Mouse (Mus musculus): ENCODE data around the gene Gigyf1. TPM values are rescaled to one million over a fixed set of nuclear protein-coding genes. Genes with fewer than 3 reads are reported as not detected.
A peak's percentile ranks its signal among the peaks of the same experiment; 100 is the strongest.

Gene Gigyf1
- polyA plus RNA-seq, 1 experiment from 2014 or later = 17.9 TPM

DNA sequence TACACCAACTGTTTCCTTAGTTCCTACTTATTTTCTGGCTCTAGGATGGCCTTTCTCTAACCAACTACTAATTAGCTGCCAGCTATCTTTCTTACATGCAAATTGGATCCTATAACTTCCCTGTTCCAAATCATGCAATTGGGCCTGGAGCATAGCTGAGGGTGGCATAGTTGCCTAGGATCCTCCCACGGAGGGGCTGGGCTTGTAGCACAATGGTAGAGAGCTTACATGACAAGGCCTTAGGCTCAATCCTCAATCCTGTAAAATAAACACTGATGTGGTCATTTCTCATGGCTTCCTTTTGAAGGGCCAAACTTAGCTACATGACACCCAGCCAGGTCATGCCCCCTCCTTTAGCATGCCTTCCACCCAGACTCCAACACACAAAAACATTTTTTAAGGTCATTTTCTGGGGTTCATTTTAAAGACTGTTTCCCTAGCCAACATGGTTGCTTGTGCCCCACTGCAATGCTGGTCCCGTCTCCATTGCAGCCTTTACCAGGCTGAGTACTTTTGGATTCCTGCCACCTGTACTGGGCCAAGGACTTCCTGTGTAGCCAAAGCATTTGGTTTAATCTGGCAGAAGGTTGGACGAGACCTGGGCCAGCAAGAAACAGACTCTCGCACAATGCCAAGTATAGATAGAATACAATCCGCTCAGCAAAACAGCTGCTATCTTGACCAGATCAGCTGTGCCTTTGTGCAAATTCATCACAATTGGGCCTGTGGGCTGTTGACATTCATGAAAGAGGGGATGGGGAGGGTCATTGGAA lies 23.6 kb downstream of the Gigyf1 start:
- no peaks in the 10 kb centered on the region for H3K36me3 ChIP-seq
- no peak overlapping the region for H3K9ac ChIP-seq
- H3K27me3 ChIP-seq = no peaks in the 10 kb centered on the region
- H3K4me2 ChIP-seq = no peak overlapping the region
- 74% methylated on average over 5 of the region's 5 CpGs for WGBS
- H3K9me3 ChIP-seq = no peaks in the 10 kb centered on the region
- H3K4me3 ChIP-seq = no peak overlapping the region
- no peaks in the 10 kb centered on the region for H3K4me1 ChIP-seq (replicated peaks)
- no peak overlapping the region for H3K27ac ChIP-seq
- ATAC-seq (ENCODE audit: low FRiP score) = no peak

DNA sequence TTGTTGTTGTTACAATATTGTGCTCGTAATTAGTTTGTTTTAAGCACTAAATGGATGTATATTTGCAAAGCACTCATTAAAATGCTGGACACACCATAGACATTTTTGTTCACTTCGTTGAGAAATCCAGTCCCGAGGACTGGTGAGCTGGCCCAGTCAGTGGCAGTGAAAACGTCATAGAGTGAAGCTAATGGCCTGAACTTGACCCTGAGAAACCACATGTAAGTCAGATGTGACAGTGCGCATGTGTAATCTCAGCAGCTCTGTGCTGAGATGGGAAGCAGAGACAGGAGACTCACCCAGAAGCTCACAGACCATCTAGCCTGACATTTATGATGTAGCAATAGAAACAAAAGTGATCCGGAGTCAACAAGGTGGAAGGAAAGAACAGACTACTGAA lies 26.6 kb downstream of the Gigyf1 start:
- no peak overlapping the region for H3K9ac ChIP-seq
- 71% methylated on average over 6 of the region's 6 CpGs for WGBS

DNA sequence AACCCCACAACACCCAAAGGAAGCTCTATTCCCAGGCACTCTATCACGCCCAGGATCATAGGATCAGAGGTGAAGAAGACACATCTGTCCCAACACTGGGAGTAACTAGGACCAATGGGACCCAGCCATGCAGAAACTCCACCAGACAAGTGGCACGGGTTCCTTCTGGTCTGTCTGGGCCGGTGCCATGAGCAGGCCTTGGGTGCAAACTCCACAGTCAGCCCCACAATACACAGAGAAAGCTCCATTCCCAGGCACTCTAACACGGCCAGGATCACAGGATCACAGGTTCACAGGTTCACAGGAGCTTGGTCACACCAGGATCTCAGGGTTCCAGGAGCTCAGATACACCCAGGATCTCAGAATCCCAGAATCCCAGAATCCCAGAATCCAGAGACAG lies 27.2 kb downstream of the Gigyf1 start:
- Histone ChIP-seq H3K4me1 (replicated peaks) (no peaks in the 10 kb centered on the region), H3K4me2 (no peak overlapping the region), H3K4me3 (no peak overlapping the region), H3K27ac (no peak overlapping the region), H3K36me3 (no peaks in the 10 kb centered on the region), H3K9me3 (no peaks in the 10 kb centered on the region), H3K9ac (no peak overlapping the region), H3K27me3 (no peaks in the 10 kb centered on the region)
- 88% methylated on average over 4 of the region's 4 CpGs for WGBS
- no peak for ATAC-seq (ENCODE audit: low FRiP score)

More for the DNA sequence above, 26.6 kb downstream of the Gigyf1 start:
- no peaks in the 10 kb centered on the region for H3K27me3 ChIP-seq
- no peak overlapping the region for H3K27ac ChIP-seq
- ATAC-seq (ENCODE audit: low FRiP score) = no peak
- H3K9me3 ChIP-seq = no peaks in the 10 kb centered on the region
- no peak overlapping the region for H3K4me3 ChIP-seq
- H3K36me3 ChIP-seq = no peaks in the 10 kb centered on the region
- no peaks in the 10 kb centered on the region for H3K4me1 ChIP-seq (replicated peaks)
- no peak overlapping the region for H3K4me2 ChIP-seq

DNA sequence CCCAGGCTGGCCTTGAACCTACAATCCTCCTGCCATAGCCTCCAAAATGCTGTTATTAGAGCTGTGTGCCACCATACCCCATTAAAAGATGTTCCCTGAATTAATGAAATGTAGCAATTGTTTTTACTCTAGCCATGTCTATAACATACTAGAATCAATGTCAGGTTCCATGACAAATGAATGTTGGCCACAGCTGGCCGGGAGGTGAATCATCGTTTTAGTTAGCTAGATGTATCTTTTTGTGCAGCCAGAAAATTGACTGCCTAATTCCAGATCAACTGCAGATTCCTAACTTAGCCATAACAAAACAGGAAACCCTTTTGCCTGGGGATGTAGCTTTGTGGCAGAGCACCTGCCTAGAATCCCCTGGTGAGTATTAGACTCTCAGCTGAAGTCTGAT lies 31.5 kb downstream of the Gigyf1 start:
- Histone ChIP-seq H3K27ac (no peak overlapping the region), H3K4me2 (no peak overlapping the region), H3K9ac (no peak overlapping the region), H3K27me3 (0 out of 2 replicates have a peak, but pooled peaks cover 4% of the 10 kb centered on the region), H3K4me3 (no peak overlapping the region), H3K36me3 (no peaks in the 10 kb centered on the region), H3K9me3 (no peaks in the 10 kb centered on the region), H3K4me1 (replicated peaks) (peaks cover 11% of the 10 kb centered on the region)
- WGBS = 81% methylated on average over 2 of the region's 2 CpGs
- ATAC-seq (ENCODE audit: low FRiP score) = no peak

DNA sequence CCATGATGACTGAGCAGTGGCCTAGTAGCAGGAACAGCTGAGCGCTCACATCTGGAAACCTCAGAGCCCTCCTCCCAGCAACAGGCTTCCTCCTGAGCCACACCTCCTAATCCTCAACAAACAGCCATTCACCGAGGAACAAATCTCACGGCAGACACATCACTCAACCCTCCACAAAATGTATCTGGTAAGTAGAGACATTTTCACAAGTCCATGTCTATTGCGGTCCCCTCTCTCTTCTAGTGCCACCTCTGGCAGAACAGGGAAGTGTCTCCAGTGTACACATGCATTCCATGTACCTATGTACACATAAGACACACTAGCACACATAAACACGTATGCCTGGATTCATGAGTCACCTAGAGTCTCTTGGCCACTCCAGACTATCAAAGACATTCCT lies 32.8 kb downstream of the Gigyf1 start:
- no peak overlapping the region for H3K4me3 ChIP-seq
- H3K4me1 ChIP-seq (replicated peaks) = peaks cover 15% of the 10 kb centered on the region
- H3K4me2 ChIP-seq = no peak overlapping the region
- H3K9me3 ChIP-seq = no peaks in the 10 kb centered on the region
- ATAC-seq (ENCODE audit: low FRiP score) = no peak
- no peak overlapping the region for H3K27ac ChIP-seq
- no peaks in the 10 kb centered on the region; the same call in 1 of the 2 replicates for H3K36me3 ChIP-seq
- H3K9ac ChIP-seq = no peak overlapping the region
- WGBS = 77% methylated on average over 5 of the region's 5 CpGs
- 0 out of 2 replicates have a peak, but pooled peaks cover 12% of the 10 kb centered on the region for H3K27me3 ChIP-seq

DNA sequence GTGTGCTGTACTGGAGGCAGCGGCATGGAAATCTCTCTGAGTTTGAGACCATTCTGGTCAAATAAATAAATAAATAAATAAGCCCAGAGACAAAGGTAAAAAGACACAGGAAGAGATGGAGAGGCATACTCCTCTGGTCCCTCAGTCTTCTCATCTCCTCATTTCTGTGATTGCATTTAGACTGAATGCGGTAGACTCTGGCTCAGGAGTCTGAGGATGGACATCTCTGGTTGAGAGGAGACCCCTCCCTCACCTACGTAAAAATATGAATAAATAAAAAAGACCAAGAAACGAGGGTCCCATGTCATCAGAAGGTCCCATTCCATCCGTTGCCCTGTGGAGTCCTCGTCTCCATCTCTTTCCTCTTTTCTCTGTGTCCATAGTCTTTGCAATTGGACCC lies 34.7 kb downstream of the Gigyf1 start:
- ATAC-seq (ENCODE audit: low FRiP score) = peak; percentile 68
- WGBS = 25% methylated on average over 6 of the region's 6 CpGs
- 0 out of 2 replicates have a peak, but pooled peaks cover 12% of the 10 kb centered on the region for H3K27me3 ChIP-seq
- no peaks in the 10 kb centered on the region for H3K9me3 ChIP-seq
- peak overlapping the region; percentile 90 for H3K27ac ChIP-seq
- H3K4me3 ChIP-seq = peak overlapping the region; percentile 77
- no peaks in the 10 kb centered on the region; the same call in 1 of the 2 replicates for H3K36me3 ChIP-seq
- H3K9ac ChIP-seq = peak overlapping the region; percentile 87
- H3K4me2 ChIP-seq = peak overlapping the region; percentile 84
- H3K4me1 ChIP-seq (replicated peaks) = peaks cover 15% of the 10 kb centered on the region

DNA sequence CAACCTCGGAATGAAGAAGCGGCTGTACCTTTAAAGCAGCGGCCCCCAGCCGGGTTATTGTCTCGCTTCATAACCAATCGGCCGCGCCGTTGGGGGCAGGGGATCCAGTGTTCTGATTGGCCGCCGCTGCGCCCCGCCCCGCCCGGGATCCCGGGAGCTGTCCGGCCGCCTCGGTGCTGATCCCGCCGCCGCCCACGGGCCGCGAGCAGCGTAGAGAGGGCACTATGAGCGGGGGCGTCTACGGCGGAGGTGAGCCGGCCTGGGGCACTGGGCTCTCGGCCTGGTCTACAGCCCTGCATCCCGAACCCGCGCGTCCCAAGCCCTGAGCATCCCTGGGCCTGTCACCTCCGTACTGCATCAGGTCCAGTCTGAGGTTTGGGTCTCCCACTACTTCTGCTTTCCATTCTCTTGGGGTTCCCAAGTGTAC lies 35.1 kb downstream of the Gigyf1 start, which contains the start of gene Actl6b:
Gene Actl6b (plus strand): TSS at position 107 of the 427 bp plus-strand sequence.
- 2% methylated on average over 37 of the region's 37 CpGs for WGBS

DNA sequence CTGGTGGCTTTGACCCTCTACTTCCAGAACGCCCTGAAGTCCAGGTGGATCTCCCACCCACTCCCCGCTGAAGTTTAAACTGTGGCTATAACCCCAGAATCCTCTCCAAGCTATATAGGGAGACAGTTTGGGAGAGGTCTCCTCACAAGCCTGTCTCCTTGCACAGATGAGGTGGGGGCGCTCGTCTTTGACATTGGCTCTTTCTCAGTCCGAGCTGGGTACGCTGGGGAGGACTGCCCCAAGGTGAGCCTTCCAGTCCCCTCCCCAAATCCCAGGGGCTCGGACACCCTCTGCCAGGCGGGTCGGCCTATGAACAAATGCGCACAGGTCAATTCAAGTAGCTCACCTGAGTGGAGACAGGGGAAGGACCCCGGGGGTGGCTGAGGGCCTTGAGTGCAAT lies 35.5 kb downstream of the Gigyf1 start:
- Histone ChIP-seq H3K4me2 (peak overlapping the region; percentile 84), H3K9me3 (no peaks in the 10 kb centered on the region), H3K4me1 (replicated peaks) (peaks cover 15% of the 10 kb centered on the region), H3K27me3 (0 out of 2 replicates have a peak, but pooled peaks cover 12% of the 10 kb centered on the region), H3K36me3 (no peaks in the 10 kb centered on the region; the same call in 1 of the 2 replicates), H3K4me3 (peak overlapping the region; percentile 77), H3K9ac (peak overlapping the region; percentile 87), H3K27ac (peak overlapping the region; percentile 90)
- WGBS = 48% methylated on average over 11 of the region's 11 CpGs
- peak; percentile 44 for ATAC-seq (ENCODE audit: low FRiP score)

More for the DNA sequence above, 35.1 kb downstream of the Gigyf1 start, which contains the start of gene Actl6b:
- Histone ChIP-seq H3K4me3 (peak within 1 kb of the TSS; percentile 77), H3K27ac (peak within 1 kb of the TSS; percentile 90), H3K4me1 (replicated peaks) (peaks cover 15% of the 10 kb centered on the region), H3K27me3 (0 out of 2 replicates have a peak, but pooled peaks cover 12% of the 10 kb centered on the region), H3K36me3 (no peaks in the 10 kb centered on the region; the same call in 1 of the 2 replicates), H3K9ac (peak within 1 kb of the TSS; percentile 87), H3K9me3 (no peaks in the 10 kb centered on the region), H3K4me2 (peak within 1 kb of the TSS; percentile 84)
- ATAC-seq (ENCODE audit: low FRiP score) = peak; percentile 95

DNA sequence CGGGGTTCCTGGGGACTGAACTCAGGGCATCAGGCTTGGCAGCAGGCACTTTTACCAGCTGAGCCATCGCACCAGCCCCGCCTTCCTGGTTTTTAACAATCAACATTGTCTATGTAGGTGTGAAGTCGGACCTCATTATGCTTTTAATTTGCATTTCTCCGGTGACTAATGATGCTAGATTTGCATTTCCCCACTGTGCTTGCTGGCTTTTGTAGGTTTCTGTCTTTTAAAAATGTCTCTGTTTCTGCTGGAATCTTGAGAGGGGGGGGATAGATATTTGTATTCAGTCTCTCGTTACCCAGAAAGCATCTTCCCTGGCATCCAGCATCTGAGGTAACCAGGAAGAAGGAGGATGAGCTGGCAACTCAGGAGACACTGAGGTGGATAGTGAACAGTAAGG lies 43.2 kb downstream of the Gigyf1 start:
- no peak overlapping the region for H3K9ac ChIP-seq
- H3K27ac ChIP-seq = 0 out of 2 replicates have a peak overlapping the region, but pooled peaks have one; percentile 35
- no peaks in the 10 kb centered on the region for H3K9me3 ChIP-seq
- H3K36me3 ChIP-seq = peaks cover 39% of the 10 kb centered on the region
- WGBS = 57% methylated on average over 6 of the region's 6 CpGs
- no peak overlapping the region for H3K4me3 ChIP-seq
- no peaks in the 10 kb centered on the region for H3K4me1 ChIP-seq (replicated peaks)
- no peaks in the 10 kb centered on the region for H3K27me3 ChIP-seq
- H3K4me2 ChIP-seq = no peak overlapping the region
- no peak for ATAC-seq (ENCODE audit: low FRiP score)

DNA sequence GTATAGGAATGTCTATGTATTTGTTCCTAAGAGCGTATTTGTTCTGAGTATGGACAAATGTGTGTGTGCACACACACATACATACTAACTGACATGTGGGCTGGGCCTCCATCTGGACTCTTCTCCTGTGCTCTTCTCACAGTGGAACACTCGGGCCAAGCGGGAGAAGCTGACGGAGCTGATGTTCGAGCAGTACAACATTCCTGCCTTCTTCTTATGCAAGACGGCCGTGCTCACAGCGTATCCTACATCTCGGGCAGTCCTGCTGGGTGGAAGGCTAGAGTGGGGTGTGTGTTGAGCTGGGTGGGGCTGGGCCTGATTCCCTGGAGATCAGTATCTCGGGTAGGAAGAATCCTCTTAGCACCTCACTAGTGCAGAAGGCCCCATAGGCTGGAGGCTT lies 44.6 kb downstream of the Gigyf1 start:
- 0 out of 2 replicates have a peak, but pooled peaks cover 6% of the 10 kb centered on the region for H3K27me3 ChIP-seq
- no peaks in the 10 kb centered on the region for H3K4me1 ChIP-seq (replicated peaks)
- peaks cover 51% of the 10 kb centered on the region for H3K36me3 ChIP-seq
- H3K9ac ChIP-seq = no peak overlapping the region
- H3K27ac ChIP-seq = no peak overlapping the region
- H3K4me3 ChIP-seq = no peak overlapping the region
- WGBS = 81% methylated on average over 10 of the region's 10 CpGs
- no peak overlapping the region for H3K4me2 ChIP-seq
- no peak for ATAC-seq (ENCODE audit: low FRiP score)
- H3K9me3 ChIP-seq = no peaks in the 10 kb centered on the region

DNA sequence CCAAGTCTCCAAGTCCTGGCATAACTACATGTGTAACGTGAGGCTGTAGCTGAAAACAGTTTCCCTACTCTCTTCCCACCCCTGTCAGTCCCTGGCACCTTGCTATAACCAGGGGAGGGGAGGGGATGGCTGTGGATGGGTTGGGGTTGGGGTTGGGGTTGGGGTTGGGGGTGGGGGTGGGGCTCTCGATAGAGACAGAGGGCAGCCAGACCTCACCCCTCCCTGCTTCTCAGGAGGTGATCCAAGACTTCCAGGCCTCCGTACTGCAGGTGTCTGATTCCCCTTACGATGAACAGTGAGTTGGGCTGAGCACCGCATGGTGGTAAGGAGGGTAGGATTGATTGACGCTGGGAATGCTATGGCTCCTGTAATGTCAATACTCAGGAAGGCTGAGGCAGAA lies 47.4 kb downstream of the Gigyf1 start:
- Histone ChIP-seq H3K4me3 (no peak overlapping the region), H3K4me1 (replicated peaks) (no peaks in the 10 kb centered on the region), H3K36me3 (peaks cover 49% of the 10 kb centered on the region), H3K27me3 (0 out of 2 replicates have a peak, but pooled peaks cover 6% of the 10 kb centered on the region), H3K27ac (no peak overlapping the region), H3K9me3 (no peaks in the 10 kb centered on the region), H3K4me2 (no peak overlapping the region), H3K9ac (no peak overlapping the region)
- no peak for ATAC-seq (ENCODE audit: low FRiP score)
- WGBS = 69% methylated on average over 6 of the region's 6 CpGs

DNA sequence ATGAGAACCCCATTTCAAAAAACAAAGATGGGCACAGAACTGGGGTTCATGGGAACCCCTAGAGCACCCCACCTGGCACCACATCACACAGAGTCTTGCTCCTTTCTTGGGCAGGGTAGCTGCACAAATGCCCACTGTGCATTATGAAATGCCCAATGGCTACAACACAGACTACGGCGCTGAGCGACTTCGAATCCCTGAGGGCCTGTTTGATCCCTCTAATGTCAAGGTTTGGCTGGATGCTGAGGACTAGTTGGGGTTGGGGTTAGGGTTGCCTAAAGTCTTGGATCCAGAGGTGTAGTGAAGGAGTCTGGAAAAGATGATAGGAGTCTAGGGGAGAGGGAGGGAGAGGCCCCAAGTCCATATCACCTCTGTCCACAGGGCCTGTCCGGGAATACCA lies 48.1 kb downstream of the Gigyf1 start:
- Histone ChIP-seq H3K4me1 (replicated peaks) (no peaks in the 10 kb centered on the region), H3K36me3 (peaks cover 49% of the 10 kb centered on the region), H3K27me3 (0 out of 2 replicates have a peak, but pooled peaks cover 6% of the 10 kb centered on the region), H3K9me3 (no peaks in the 10 kb centered on the region), H3K4me2 (no peak overlapping the region), H3K9ac (no peak overlapping the region), H3K27ac (no peak overlapping the region), H3K4me3 (no peak overlapping the region)
- ATAC-seq (ENCODE audit: low FRiP score) = no peak
- WGBS = 93% methylated on average over 5 of the region's 5 CpGs

Data from hindbrain, embryonic 13.5 days (tissue).